Mouse (Mus musculus) hindbrain, embryonic 13.5 days (tissue): ENCODE results near the gene Spopl. TPM values are rescaled to one million over a fixed set of nuclear protein-coding genes. Genes with fewer than 3 reads are reported as not detected.
"Not testable (repeated sequence)": the region's sequence is repeated elsewhere in the genome, so short reads cannot be mapped to it uniquely, and the experiment has no call there.

Experiments
- ATAC-seq: fragments of 200-750 bp; cut with Nextera tagmentation; 2 replicates; pipeline ENCODE4 v1.8.0; 2017; ENCODE audit warnings: moderate TSS enrichment; ENCODE audit not compliant: low FRiP score
- H3K27ac ChIP-seq: fragments of 300-500 bp; sonication (generic); 2 replicates; pipeline ENCODE4 v1.5.1; 2015; ENCODE audit warnings: inconsistent platforms, mild to moderate bottlenecking, moderate library complexity
- H3K27me3 ChIP-seq: fragments of 300-500 bp; sonication (generic); 2 replicates; pipeline ENCODE4 v1.6.1; 2015; ENCODE audit warnings: mild to moderate bottlenecking, inconsistent platforms
- H3K36me3 ChIP-seq: fragments of 300-500 bp; sonication (generic); 2 replicates; pipeline ENCODE4 v1.6.1; 2015; ENCODE audit warnings: mild to moderate bottlenecking, inconsistent platforms
- H3K4me1 ChIP-seq: fragments of 300-500 bp; sonication (generic); replicated peaks from 2 replicates; pipeline ENCODE4 v1.6.1; 2015; ENCODE audit warnings: inconsistent platforms
- H3K4me2 ChIP-seq: fragments of 300-500 bp; sonication (generic); 2 replicates; pipeline ENCODE4 v1.6.1; 2015; ENCODE audit warnings: inconsistent platforms, mild to moderate bottlenecking, moderate library complexity
- H3K4me3 ChIP-seq: fragments of 300-500 bp; sonication (generic); 2 replicates; pipeline ENCODE4 v1.5.1; 2015; ENCODE audit warnings: mild to moderate bottlenecking, inconsistent platforms
- H3K9ac ChIP-seq: fragments of 300-500 bp; sonication (generic); 2 replicates; pipeline ENCODE4 v1.6.1; 2015; ENCODE audit warnings: mild to moderate bottlenecking, inconsistent platforms
- H3K9me3 ChIP-seq: fragments of 300-500 bp; sonication (generic); 2 replicates; pipeline ENCODE4 v1.6.1; 2016; ENCODE audit warnings: inconsistent platforms
- WGBS: fragments of 180-500 bp; shearing (Covaris S2); methylation state at CpG from one replicate; pipeline ENCODE4 v1.1.7; 2015; 5-methylcytosine and 5-hydroxymethylcytosine counted together
- polyA plus RNA-seq: library from polyadenylated mRNA; unstranded; fragments of >200 nt; fragmentation: Nextera tagmentation; extraction: Ambion mirVana; gene quantifications from 2 replicates; pipeline ENCODE4 v1.2.1, GENCODE M21; 2015

Spopl gene
- polyA plus RNA-seq, 1 experiment from 2014 or later = 10.9 TPM

DNA sequence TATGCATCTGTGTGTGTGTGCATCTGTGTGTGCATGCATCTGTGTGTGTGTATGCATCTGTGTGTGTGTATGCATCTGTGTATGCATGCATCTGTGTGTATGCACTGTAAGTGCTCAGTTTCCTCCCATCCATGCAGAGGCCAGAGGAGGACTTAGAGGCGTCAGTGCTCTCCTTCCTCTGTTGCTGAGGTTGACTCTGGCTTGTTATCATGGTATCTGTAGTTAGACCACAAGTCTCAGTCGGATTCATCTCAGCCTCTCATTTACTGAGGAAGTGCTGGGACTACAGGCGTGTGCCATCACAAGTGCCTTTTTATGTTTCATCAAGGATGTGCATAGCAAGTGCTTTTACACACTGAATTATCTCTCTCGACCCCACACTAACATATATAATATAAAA is 31.9 kb downstream of the Spopl start:
- H3K9me3 ChIP-seq = no peaks in the 10 kb centered on the region
- no peak overlapping the region for H3K4me3 ChIP-seq
- H3K4me2 ChIP-seq = no peak overlapping the region
- 95% methylated on average over 4 of the region's 4 CpGs for WGBS
- H3K9ac ChIP-seq = no peak overlapping the region
- H3K36me3 ChIP-seq = peaks cover 6% of the 10 kb centered on the region
- ATAC-seq = no peak
- no peaks in the 10 kb centered on the region for H3K4me1 ChIP-seq
- H3K27me3 ChIP-seq = no peaks in the 10 kb centered on the region
- H3K27ac ChIP-seq = no peak overlapping the region

GRCm38 (mm10) chr2:23527717-23528116 is 44.2 kb downstream of the Spopl start:
- H3K36me3 ChIP-seq = peaks cover 40% of the 10 kb centered on the region
- H3K4me3 ChIP-seq = not testable (repeated sequence)

DNA sequence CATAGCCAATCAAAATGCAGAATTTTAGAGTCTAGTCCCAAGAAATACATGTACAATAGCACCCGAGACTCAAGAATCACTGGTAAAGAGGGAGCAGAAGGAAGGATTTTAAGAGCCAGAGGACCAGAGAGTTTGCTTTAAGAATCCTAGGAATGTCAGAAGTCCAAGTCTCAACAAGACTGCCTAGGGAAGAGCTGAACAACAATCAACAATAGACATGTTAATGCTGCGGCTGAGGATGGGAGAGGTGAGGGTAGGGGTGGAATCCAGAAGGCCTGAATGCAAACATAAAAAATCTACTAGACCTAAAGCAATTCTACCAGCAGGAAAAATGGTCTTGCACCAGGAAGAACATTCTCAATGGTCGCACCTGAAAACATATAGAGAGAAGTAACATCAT is 66.8 kb downstream of the Spopl start:
- no peak for ATAC-seq
- Histone ChIP-seq H3K9ac (no peak overlapping the region), H3K4me2 (no peak overlapping the region), H3K36me3 (peaks cover 22% of the 10 kb centered on the region), H3K4me3 (no peak overlapping the region), H3K27ac (no peak overlapping the region), H3K9me3 (no peaks in the 10 kb centered on the region), H3K27me3 (no peaks in the 10 kb centered on the region), H3K4me1 (no peaks in the 10 kb centered on the region)
- WGBS = 93% methylated on average over 3 of the region's 3 CpGs

More at GRCm38 (mm10) chr2:23527717-23528116, 44.2 kb downstream of the Spopl start:
- not testable (repeated sequence) for H3K9ac ChIP-seq, H3K4me2 ChIP-seq, H3K4me1 ChIP-seq, H3K27ac ChIP-seq, ATAC-seq, H3K9me3 ChIP-seq, H3K27me3 ChIP-seq
- 97% methylated on average over 2 of the region's 2 CpGs for WGBS

GRCm38 (mm10) chr2:23481715-23482114 is 90.2 kb downstream of the Spopl start:
- Histone ChIP-seq H3K27me3 (no peaks in the 10 kb centered on the region), H3K4me2 (no peak overlapping the region), H3K4me1 (no peaks in the 10 kb centered on the region), H3K9ac (no peak overlapping the region), H3K4me3 (no peak overlapping the region), H3K9me3 (no peaks in the 10 kb centered on the region), H3K27ac (no peak overlapping the region), H3K36me3 (no peaks in the 10 kb centered on the region)
- 81% methylated on average over 1 of the region's 1 CpGs for WGBS
- no peak for ATAC-seq

GRCm38 (mm10) chr2:23467471-23467870 is 104.4 kb downstream of the Spopl start:
- no peak for ATAC-seq
- WGBS = 78% methylated on average over 1 of the region's 1 CpGs
- Histone ChIP-seq H3K9ac (no peak overlapping the region), H3K4me1 (no peaks in the 10 kb centered on the region), H3K27ac (no peak overlapping the region), H3K36me3 (no peaks in the 10 kb centered on the region), H3K27me3 (no peaks in the 10 kb centered on the region), H3K4me3 (no peak overlapping the region), H3K9me3 (no peaks in the 10 kb centered on the region), H3K4me2 (no peak overlapping the region)

- Histone ChIP-seq H3K27me3 (no peaks in the 10 kb centered on the region), H3K9me3 (no peaks in the 10 kb centered on the region), H3K27ac (no peak overlapping the region), H3K4me1 (no peaks in the 10 kb centered on the region), H3K36me3 (no peaks in the 10 kb centered on the region), H3K9ac (no peak overlapping the region), H3K4me3 (no peak overlapping the region), H3K4me2 (no peak overlapping the region)
- ATAC-seq = no peak
Observed at GRCm38 (mm10) chr2:23457452-23457851, 114.5 kb downstream of the Spopl start.
